Mouse (Mus musculus): ENCODE measurements at regions not wholly inside any gene's neighbourhood (a gene's known extent, or its start where the extent isn't known, plus 50 kb on each side); places are given as distances from the start of the nearest gene placed in this dataset.

DNA sequence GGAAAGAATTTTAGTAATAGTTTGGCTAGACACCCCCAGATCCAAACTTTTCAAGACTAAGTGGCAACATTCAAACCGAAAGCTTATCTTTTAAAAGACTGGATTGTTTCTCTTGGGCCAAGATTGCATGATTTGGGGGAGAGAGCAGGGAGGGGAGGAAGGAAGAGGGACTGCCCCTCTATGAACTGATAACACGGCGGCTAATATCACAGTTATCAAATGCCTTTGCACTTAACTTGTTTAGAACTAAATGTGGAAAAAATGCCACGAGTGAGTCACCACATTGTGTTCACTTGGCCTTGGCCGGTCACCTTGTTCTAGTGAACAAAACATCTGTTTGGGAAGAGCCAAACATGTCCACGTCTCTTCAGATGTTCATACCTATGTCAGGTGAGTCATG, 92.3 kb downstream of the Tes start:
- TF ChIP-seq POLR2A (IDR thresholded peaks at IDR 0.05; ENCODE audit: insufficient read depth, low read depth, low read length): no peak
- TF ChIP-seq CTCF (IDR thresholded peaks at IDR 0.05): no peak
